Mouse (Mus musculus) A20 (cell line): ENCODE results near the gene Lcp1.

Experiments used
- DNase-seq: peaks from one replicate; pipeline ENCODE4 v3.0.0-alpha.2; 2011; ENCODE audit warnings: low read depth, low spot score

Gene Lcp1

DNA sequence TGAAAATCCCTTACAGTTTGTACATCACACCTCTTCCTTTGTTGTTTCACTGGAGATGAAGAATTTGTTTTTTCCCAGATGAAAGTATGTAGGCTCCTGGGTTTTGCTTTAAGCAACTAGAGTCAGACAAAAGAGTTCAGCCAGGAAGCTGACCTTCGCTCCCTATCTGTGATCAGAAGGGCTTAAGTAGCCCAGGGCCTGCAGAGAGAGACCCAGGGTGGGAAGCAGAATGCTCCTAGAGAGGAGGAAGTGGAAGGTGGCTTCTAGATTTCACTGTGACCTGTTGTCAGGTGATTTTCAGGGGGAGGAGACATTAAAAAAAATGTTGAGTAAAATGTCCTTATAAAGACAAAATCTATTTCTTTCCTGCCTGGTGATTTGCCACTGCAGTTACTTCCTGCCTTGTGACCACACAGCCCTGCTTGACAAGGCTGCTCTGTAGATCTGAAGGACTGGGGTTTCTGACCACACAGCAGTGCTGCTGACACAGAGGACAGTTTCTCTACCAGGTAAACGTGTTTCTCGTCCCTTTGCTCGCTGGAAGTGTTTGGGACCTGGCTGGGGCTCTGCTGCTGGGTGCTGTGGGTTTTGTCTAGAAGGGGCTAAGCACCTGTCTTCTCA, 45.6 kb downstream of the Lcp1 start:
- peak; percentile 92 for DNase-seq

DNA sequence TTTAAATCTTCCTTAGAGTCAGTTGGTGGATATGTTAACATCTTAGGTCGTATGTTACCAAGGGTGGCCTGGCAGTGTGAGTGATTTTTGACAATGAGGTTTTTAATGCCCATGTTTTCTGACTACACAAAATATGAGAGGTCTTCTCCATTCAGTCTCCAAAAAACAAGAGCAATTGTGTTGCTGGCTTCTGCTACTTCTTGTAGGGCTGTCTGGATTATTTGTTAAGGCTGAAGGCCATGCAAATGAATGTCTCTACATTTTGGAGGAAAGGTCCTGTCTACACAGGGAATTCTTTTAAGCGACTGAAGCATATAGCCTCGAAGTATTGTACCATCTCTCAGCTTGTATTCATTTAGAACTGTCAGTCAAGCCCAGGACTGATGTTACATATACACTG, 46.5 kb downstream of the Lcp1 start:
- peak; percentile 71 for DNase-seq

DNA sequence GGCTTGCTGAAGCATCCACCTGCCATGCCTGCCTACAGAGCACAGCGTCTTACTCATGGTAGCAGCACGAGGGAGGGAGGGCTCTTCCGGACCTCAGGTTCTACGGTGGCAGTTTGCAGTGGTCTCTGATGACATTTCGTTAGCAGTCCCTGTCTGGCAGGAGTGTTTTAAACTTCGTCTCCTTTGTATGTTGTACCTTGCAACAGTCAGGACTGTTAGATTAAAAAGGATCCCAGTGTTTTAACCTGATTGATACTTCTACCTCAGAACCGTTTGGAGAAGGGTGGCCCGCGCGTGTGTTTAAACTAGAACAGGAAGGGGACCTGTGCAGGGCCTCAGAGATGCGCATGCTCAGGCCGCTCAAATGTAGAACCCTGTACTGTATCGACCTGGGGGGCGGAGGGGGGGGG, 47.5 kb downstream of the Lcp1 start:
- DNase-seq: peak; percentile 95

DNA sequence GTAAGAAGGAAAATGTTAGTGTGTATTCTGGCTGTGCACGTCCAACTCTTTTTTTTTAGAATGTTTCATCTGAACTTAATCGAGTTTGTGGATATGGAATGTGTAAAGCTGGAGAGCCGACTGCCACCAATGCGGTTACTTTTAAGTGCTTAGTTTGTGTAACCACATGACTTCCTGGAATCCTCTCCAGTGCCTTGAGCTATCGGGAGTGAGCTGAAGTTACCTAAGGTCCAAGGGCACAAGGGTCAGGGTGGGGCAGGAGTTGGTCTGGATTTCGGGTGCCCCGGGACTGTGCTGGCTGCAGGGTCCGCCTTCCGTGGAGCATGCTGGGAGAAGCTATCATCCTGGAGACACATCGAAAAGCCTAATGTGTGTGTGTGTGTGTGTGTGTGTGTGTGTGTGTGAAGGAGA, 47.9 kb downstream of the Lcp1 start:
- peak; percentile 85 for DNase-seq

DNA sequence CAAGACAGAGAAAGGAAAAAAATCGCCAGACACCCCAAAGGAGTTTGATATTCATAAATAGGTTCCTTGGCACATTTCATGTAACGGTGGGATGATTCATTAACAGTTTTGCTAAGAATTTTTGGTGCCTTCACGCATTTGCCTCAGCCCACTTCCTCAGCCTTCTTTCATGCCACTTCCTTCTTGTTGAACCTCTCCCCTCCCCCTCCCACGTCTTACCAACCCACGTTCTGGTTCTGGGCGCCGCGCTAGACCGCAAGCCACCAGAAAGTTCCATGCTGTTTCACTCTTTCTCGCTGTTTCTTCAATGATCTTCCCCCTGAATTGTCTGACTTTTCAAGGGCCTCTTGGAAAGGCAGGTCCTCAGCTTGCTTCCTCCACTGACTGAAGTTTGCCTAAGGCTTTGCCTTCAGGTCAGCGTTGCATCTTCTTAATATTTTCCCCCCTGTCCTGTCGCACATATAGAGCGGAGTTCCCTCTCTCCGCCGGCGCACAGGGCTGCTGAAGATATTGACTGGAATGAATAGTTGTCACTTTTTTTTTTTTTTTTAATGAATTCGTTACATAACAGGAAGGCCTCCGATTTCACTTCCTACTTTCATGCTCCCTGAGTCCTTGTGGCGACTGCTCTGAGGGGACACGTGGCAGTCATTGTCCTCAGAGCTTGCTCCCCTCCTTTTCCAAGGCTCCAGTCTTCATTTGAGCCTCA, 48.5 kb downstream of the Lcp1 start:
- DNase-seq: peak; percentile 91

DNA sequence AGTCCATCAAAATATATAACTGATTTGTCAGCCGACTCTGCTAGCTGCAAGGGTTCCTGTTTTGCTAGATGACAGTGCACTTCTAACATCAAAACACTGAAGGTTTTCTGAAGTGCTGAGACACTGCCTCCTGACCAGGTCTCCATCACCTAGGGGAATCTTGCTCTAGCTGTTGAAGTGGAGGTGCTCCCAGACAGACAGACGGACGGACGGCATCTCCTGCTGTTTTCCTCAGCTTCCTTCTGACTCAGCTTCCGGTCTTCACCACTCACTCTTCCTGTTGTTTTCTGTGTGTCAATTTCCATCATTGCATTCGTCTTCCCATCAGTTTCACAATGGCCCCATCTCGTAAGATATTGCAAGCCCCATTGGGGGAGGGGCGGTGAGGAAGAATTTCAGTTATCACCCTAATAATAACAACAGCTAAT, 49.7 kb downstream of the Lcp1 start:
- DNase-seq: peak; percentile 77

DNA sequence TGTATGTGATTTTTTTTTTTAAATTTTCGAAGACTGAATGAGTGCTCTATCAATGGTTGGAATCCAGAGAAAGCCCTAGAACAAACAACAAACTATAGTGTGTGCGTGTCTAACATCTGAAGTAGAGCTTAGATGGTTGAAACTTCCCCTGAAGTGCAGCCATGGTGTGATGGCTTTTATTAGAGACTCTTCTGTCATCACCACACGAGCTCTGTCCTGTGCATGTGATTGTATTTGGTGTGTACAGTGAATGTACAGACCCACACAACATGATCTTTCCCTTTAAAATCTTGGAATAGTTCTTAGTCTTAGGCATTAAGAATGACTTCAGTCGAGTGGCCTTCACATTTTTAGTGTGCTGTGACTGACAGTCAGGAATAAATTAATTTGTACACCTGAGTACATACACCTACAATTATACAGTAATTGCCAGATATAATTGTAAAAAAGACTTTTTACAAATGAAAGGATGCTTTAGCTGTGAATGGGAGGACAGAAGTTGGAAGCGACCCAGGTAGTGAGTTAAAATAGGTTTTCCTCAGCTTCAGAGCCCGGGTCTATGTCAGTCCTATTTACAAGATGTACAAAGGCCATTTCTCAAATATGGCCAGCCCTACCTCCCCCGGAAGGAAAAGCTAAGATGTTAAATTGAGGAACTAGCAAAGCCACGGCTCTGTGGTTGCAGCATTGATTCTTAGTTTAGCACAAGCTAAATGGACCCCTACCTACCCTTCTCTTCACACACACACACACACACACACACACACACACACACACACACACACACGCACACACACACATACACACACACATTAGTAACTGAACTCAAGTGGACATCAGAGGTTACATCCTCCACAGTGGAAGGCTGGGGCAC, 50.4 kb downstream of the Lcp1 start:
- DNase-seq: peak; percentile 86

DNA sequence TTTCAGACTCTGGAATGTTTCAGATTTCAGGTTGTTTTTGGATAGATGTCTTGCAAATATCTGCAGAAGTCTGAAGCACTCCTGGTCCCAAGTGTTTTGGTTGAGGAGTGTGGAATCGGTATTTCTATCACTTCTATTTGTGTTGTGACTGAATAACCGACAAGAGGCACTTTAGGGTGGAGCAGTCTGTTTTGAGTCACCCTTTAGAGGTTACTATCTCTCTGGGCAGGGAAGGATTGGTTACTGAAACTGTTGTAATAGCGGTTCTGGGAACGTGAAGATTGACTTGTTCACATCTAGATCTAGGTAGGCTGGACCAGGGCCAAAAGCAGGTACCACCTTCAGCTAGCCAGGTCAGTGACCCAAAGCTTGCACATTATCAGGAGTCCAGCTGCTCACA, 51.5 kb downstream of the Lcp1 start:
- peak; percentile 48 for DNase-seq

DNA sequence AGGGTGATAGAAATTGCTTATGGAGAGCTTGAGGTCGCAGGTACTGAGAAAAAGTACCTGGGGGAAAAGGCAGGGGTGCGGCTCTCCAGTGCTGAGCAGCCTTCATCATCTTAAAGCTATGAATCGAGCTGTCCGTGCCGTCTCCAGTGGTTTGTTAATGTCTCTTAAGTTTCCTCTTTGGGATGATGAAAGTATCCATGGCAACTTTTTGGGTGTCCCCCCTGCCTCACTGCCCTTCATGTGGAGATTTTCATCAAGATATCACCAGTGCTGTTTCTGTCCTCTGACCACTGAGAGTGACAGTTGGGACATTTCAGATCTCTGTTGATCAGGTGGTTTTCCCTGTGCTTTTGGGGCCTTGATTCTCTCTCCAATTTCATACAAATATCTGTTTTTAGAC, 51.9 kb downstream of the Lcp1 start:
- no peak for DNase-seq

DNA sequence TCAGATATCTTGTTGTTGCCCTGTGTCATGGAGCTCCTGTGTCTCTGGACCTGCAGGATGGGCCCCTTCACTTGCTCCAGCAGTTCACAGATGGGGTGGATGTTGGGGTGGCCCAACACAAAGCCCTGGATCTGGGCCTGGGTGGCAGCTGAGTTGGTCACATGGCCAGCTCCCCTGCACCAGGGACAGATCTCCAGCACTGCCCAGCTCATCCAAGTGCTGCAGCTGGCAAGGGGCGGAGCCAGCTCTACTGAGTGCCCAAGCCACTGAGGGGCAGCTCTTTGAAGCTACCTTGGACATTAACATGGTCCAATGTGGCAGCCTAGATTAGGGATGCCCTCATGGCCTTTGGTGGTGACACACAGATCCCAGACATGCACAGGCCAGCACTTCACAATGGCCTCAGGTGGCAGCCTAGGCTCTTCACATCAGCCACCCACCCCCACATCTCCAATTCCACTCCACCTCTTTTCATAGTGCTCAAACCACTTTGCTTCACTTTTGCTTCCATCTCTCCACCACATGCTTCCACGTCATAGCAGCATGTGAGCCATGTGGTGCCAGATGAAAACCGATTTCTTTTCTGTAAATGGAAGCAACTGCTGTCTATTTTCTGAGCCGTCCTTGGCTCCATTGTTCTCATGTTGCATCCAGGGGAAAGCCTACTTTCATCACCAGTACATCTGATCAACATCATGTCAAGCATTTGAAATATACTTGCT, 53.3 kb downstream of the Lcp1 start:
- DNase-seq: no peak

DNA sequence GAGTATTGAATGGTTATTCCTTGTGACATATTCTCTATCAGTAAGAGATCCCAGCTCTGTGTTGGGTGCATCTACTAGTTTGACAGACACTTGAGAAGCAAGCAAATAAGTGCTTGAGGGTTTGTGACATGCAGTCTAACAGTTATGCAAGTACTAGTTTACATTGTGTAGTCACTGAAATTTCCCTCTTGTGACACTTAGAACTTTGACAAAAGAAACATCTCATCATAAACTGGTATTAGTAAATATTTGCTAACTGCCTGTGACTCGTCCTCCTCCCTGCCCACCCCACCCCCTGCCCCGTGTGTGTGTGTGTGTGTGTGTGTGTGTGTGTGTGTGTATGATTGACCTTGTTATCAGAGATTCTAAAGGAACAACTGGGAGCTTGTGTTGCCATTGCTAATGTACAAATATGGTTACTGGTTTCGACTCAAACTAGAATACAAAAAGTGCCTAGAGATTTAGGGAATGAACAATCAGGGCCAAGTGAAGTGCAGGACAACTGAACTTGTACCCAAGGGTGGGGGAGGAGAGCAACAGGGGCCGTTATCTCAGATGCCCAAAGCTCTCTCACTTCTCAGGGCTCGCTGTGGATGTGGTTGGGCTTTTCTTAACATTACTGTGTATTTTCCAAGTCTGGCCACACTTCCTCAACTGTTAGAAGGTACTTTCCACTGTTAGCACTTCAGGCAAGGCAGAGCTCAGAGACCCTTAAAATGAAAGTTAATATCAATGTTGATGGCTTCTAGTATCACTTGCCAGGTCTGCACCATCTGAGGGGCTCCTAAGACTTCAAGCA, 55.1 kb downstream of the Lcp1 start:
- DNase-seq: peak; percentile 43

DNA sequence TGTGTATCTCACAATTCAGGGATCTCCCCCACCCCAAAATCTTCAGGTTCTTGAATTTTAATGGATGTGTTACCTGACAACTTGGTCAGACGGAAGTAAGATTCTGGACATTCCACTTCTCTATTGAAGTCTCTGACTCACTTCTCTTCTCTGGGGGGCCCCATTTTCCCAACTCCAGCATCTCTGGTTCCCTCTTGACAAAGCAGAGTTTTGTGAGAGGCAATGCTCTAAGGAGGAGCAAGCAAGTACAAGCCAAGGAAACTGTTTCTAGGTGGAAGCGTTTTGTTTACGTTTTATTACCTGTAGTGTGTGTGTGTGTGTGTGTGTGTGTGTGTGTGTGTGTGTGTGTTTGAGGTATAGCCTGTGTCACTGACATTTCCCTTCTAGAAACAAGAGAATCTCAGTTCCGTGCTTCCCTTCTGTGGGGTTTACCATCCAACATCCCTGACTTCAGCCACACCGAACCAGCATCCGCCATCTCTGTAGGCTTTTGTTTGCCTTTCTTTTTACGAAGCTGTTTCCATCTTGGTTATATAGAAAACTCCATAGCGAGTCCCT, 56.0 kb downstream of the Lcp1 start:
- DNase-seq: no peak

DNA sequence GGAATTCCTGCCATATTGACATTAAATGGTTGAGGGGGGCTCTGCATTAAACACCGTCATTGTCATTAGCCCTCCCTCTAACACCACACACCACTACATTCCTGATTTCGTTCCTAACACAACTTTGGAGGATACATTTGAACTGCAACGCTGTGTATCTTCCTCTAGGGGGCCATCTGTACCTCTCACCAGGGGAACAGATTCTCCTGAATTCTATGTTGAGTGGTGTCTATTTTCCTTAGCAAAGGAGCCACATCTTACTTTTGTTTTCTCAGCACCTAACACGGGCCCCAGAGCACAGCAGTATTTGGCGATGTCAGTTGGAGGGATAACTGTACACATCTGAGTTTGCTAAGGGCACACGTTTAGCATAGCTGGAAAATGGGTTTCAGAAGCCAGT, 57.6 kb downstream of the Lcp1 start:
- no peak for DNase-seq

DNA sequence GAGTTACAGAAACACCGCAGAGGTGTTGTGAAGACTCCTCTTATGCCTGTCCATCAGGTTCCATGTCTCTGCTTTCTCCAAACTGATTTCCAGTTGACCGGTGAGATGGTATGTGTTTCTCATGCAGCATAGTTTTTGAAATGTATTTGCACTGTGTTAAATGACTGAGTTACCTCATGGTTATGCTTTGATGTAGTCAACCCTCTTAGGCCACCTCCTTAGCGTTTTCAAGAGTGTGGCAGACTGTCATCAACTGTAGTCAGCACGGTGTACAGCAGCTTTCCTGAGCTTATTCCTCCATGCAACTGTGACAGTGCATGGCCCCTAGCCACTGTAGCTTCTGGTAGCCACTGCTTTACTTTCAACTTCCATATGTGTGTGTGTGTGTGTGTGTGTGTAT, 58.1 kb downstream of the Lcp1 start:
- no peak for DNase-seq

DNA sequence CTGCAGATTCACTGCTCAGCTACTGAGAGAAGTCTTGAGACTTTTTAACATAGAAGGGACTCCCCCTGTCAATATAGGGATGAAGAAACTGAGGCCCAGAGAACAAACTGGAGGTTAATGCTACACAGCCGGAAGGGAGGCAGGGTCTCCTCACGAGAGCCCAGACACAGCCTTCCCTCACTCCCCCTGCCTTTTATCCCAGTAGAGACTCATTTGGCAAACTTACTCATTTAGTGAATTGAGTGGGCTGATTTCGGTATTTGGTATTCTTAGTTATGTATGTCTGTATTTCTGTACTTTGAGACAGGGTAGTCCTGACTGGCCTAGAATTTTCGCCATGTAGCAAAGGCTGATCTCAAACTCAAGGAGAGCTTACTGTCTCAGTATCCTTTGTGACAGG, 59.8 kb downstream of the Lcp1 start:
- DNase-seq: no peak

DNA sequence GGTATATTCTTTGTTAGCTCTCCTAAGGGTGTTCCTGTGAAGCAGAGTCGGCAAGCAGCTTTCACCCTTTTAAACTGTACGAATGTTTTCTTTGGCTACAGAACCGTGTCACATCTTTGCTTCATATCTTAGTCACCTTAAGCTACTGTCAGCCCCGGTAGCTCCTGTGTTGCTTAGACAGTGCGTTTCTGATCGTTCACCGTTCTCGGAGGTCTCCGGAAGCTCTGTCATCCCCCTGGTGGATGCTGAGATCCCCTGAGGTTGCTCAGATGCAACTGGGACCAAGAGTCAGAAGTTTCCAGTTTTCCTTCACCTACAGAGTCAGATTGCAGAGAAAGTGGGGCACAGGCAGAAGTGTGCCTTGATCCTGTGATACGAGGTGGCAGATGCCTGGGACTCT, 61.5 kb downstream of the Lcp1 start:
- DNase-seq: no peak

DNA sequence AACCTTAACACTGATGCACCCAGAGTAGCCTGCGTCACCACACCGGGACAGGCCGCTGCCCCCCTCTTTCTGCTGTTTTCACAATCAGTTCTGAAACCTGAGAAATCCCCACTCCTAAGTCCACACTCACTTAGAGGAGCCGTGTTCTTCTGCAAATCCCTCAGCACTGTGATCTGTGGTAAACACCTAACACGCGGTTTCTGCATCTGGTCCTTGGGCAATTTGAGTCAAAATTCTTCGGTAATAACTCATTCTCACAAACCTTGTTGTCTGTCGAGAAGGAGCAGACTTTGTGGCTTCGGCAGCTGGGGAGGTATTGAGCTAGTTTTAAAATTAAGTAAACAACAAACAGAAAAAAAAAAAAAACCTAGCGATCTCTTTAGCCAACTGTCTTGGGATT, 62.0 kb downstream of the Lcp1 start:
- no peak for DNase-seq

DNA sequence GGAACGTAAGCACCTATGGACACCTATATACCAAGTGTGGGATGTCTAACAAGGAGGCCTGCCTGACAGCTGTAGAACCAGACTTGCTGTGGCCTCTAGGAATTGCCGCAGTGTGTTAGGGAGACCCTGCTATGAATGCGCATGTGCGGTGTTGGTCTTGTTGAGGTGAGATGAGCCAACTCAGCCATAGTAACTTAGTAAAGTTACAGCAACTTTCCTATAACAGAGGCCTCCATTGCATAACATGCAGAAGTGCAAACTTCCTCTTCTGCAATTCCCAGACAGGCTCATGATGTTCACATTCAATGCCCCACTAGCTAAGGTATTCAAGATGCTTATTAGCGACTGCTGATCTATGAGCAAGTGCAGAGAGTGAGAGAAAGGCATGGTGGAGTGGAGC, 64.6 kb downstream of the Lcp1 start:
- no peak for DNase-seq

DNA sequence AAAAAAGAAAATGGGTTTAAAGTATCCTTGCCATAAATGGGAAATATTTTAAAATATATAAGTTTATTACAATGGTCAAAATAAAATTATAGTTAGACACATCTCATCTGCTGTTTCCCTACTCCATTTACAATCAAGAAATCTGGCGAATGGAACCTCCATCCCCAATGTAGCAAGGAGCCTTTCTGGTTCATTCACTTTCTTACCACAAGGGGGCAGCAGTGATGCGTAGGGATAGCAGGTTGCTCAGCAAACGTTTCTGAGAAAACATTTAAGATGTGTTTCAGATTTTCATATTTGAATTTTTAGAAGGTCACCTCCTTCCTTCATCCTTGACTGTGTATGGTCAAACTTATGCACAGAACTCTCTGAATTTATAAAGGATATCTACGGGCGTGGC, 66.1 kb downstream of the Lcp1 start:
- peak; percentile 65 for DNase-seq

DNA sequence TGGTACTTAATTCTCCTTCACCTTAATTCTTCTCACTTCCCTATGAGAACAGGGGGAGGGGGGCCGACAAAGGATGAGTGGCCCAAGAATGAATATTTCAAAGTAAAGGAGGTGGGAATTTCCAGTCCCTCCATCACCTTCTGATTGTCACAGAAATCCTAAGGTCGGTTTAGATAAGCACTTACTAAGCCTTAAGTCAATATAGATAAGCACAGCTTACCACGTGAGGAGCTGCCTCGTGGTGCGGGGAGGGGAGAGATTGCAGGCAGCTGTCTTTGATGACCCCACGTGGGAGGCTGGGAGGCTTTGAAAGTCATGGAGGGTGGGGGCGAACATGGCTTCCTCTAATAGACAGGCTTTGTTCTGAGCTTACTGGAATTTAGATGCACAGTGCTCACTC, 66.8 kb downstream of the Lcp1 start:
- no peak for DNase-seq
